Comparison of ENCODE assay signal across 9 mouse cellular contexts in the genomic region with DNA sequence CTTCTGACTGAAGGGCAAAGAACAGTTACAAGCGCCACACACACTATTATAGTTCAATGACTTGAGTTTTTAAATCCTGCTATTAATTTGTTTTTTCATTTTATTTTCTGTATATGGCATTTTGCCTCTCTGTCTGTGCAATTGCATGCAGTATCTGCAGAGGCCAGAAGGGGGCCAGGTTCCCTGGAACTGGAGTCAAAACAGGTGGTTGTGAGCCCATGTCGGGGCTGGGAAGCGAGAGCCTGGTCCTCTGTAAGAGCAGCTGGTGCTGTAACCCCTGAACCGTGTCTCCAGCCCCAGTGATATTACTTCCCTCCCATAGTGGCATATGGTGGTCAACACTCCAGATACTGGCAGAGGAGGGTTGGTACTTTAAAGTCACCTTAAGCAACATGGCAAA. TPM values are rescaled to one million over a fixed set of nuclear protein-coding genes. Genes with fewer than 3 reads are reported as not detected.
DNase-seq lines count a peak whose midpoint lies in the region; ATAC-seq and TF ChIP-seq lines count a peak whose summit lies in the region.
"Had no signal": no experiment of that assay in that cellular context is flagged by ENCODE, and none has a peak within 500 bp of the region (broad histone marks: within the 10 kb centered on the region; RNA-seq: fewer than 3 reads in every experiment).

No protein-coding gene starts in this region.

- no peaks in the 10 kb centered on the region for H3K27me3 ChIP-seq in liver, embryonic 12.5 days (replicated peaks)
- H3K27me3 ChIP-seq: lung, embryonic 15.5 days had no signal

- H3K9ac ChIP-seq in liver, embryonic 12.5 days: 0 out of 2 replicates have a peak overlapping the region, but pooled peaks have one; percentile 1
- H3K9ac ChIP-seq: lung, embryonic 15.5 days had no signal

- peaks cover 11% of the 10 kb centered on the region for H3K36me3 ChIP-seq in liver, embryonic 12.5 days
- H3K36me3 ChIP-seq: lung, embryonic 15.5 days had no signal

- H3K4me1 ChIP-seq in cortical plate, adult 2 months (ENCODE audit: control insufficient read depth, insufficient read depth, low read length): no peaks in the 10 kb centered on the region
- H3K4me1 ChIP-seq in liver, embryonic 12.5 days: peaks cover 50% of the 10 kb centered on the region
- H3K4me1 ChIP-seq: lung, embryonic 15.5 days had no signal

- peak overlapping the region; percentile 23; the same call in 1 of the 2 replicates for H3K4me2 ChIP-seq in liver, embryonic 12.5 days
- H3K4me2 ChIP-seq: lung, embryonic 15.5 days had no signal

- 0 out of 2 replicates have a peak, but pooled peaks cover 5% of the 10 kb centered on the region for H3K9me3 ChIP-seq in liver, embryonic 12.5 days (replicated peaks)
- H3K9me3 ChIP-seq: lung, embryonic 15.5 days had no signal

- WGBS in liver, embryonic 12.5 days (ENCODE audit: insufficient replicate concordance): 18% methylated on average over 4 of the region's 4 CpGs

- no peak for TF ChIP-seq POLR2A in cortical plate, adult 2 months (IDR thresholded peaks at IDR 0.05; ENCODE audit: extremely low read depth, insufficient read depth, low read length)

- no peak overlapping the region for H3K4me3 ChIP-seq in cortical plate, adult 2 months (ENCODE audit: insufficient read depth, low read length)
- no peak overlapping the region for H3K4me3 ChIP-seq in liver, embryonic 12.5 days
- H3K4me3 ChIP-seq: lung, embryonic 15.5 days had no signal

- peak; percentile 56 for DNase-seq in ovary, postnatal 14 days (ENCODE audit: low spot score)
- no peak for DNase-seq in ovary, adult 18-20 months (ENCODE audit: low spot score)
- peak; percentile 79 for DNase-seq in R1 (ENCODE audit: low read depth, low spot score)
- peak; percentile 76 for DNase-seq in retina, postnatal 1 day
- no peak for DNase-seq in yolk sac, embryonic 10.5 days (ENCODE audit: low spot score)

- no peak overlapping the region for H3K27ac ChIP-seq in cortical plate, adult 2 months (ENCODE audit: insufficient read depth, low read length)
- peak overlapping the region; percentile 69 for H3K27ac ChIP-seq in liver, embryonic 12.5 days

- TF ChIP-seq CTCF in cortical plate, adult 2 months (IDR thresholded peaks at IDR 0.05; ENCODE audit: extremely low read depth, insufficient read depth, low read length): peak; percentile 61

- ATAC-seq in inflammation-experienced regulatory T-cells, adult 6 months: peak; percentile 78
- peak; percentile 30; the same call in 1 of the 2 replicates for ATAC-seq in liver, embryonic 12.5 days

RNA-seq across cellular contexts. Expression of a gene that starts 5.5 kb away (rescaled TPM):
- 3.4 and 3.9 TPM in 2 replicates for polyA plus RNA-seq in cortical plate, adult 2 months (2012; rRNA removed)
- 100 to 1,000 TPM in 1 of 3 experiments, 10 to 100 TPM in 2; 23.1 to 102 (median 24.3) TPM for polyA plus RNA-seq in inflammation-experienced regulatory T-cells, adult 6 months (2017; shearing (Covaris generic))
- 7.0 and 7.3 TPM in 2 replicates for polyA plus RNA-seq in liver, embryonic 12.5 days (2016; fragmentation: Nextera tagmentation; extraction: Ambion mirVana)

RNA-seq across cellular contexts. Expression of a gene that starts 18.6 kb away (rescaled TPM):
- polyA plus RNA-seq in cortical plate, adult 2 months (2012; rRNA removed): 0.87 and 1.1 TPM in 2 replicates
- 10 to 100 TPM; 49.1 to 93.2 (median 50.3) TPM for polyA plus RNA-seq in inflammation-experienced regulatory T-cells, adult 6 months (2017; shearing (Covaris generic))
- 3.1 and 3.3 TPM in 2 replicates for polyA plus RNA-seq in liver, embryonic 12.5 days (2016; fragmentation: Nextera tagmentation; extraction: Ambion mirVana)

RNA-seq across cellular contexts. Expression of a gene that starts 22.4 kb away (rescaled TPM):
- 124 and 129 TPM in 2 replicates for polyA plus RNA-seq in cortical plate, adult 2 months (2012; rRNA removed)
- 10 to 100 TPM; 34.3 to 41.1 (median 36.9) TPM for polyA plus RNA-seq in inflammation-experienced regulatory T-cells, adult 6 months (2017; shearing (Covaris generic))
- polyA plus RNA-seq in liver, embryonic 12.5 days (2016; fragmentation: Nextera tagmentation; extraction: Ambion mirVana): 59.9 and 62.7 TPM in 2 replicates

RNA-seq across cellular contexts. Expression of a gene that starts 26.4 kb away (rescaled TPM):
- 147 and 154 TPM in 2 replicates for polyA plus RNA-seq in cortical plate, adult 2 months (2012; rRNA removed)
- 10 to 100 TPM; 26.5 to 29.4 (median 28.7) TPM for polyA plus RNA-seq in inflammation-experienced regulatory T-cells, adult 6 months (2017; shearing (Covaris generic))
- 27.7 and 28.3 TPM in 2 replicates for polyA plus RNA-seq in liver, embryonic 12.5 days (2016; fragmentation: Nextera tagmentation; extraction: Ambion mirVana)

RNA-seq across cellular contexts. Expression of a gene that starts 36.0 kb away (rescaled TPM):
- 307 and 309 TPM in 2 replicates for polyA plus RNA-seq in cortical plate, adult 2 months (2012; rRNA removed)
- polyA plus RNA-seq in inflammation-experienced regulatory T-cells, adult 6 months (2017; shearing (Covaris generic)): 1 to 10 TPM; 1.1 to 1.4 (median 1.2) TPM
- 0.05 and 0.06 TPM in 2 replicates for polyA plus RNA-seq in liver, embryonic 12.5 days (2016; fragmentation: Nextera tagmentation; extraction: Ambion mirVana)

Comparison
In these comparisons a context has a peak if more than half of its experiments do, and no peak if none do; other contexts are left out.
1. DNase-seq: peak in ovary, postnatal 14 days (single experiment), R1 (single experiment) and retina, postnatal 1 day (single experiment); none in ovary, adult 18-20 months (single experiment) and yolk sac, embryonic 10.5 days (single experiment).
2. RNA of a gene that starts 18.6 kb away (polyA plus RNA-seq): 49.1 to 93.2 TPM in inflammation-experienced regulatory T-cells, adult 6 months; 3.1 to 3.3 TPM in liver, embryonic 12.5 days and 0.87 to 1.1 TPM in cortical plate, adult 2 months; every median in the first group is over 10 times any median in the second.